Mouse (Mus musculus) liver, embryonic 11.5 days (tissue): ENCODE measurements at regions not wholly inside any gene's neighbourhood (a gene's known extent, or its start where the extent isn't known, plus 50 kb on each side); places are given as distances from the start of the nearest gene placed in this dataset.

Experiments
- ATAC-seq: fragments of 200-750 bp; cut with Nextera tagmentation; replicated peaks from 2 replicates; pipeline ENCODE4 v1.8.0; 2017; ENCODE audit warnings: moderate number of reproducible peaks, mild to moderate bottlenecking, moderate TSS enrichment, moderate library complexity; ENCODE audit not compliant: low FRiP score
- DNase-seq: peaks from one replicate; pipeline ENCODE4 v3.0.0-alpha.2; 2017; ENCODE audit warnings: low spot score
- H3K27ac ChIP-seq: fragments of 300-500 bp; sonication (generic); 2 replicates; pipeline ENCODE4 v1.5.1; 2014; ENCODE audit warnings: mild to moderate bottlenecking, low read depth, low read length, control low read depth
- H3K27me3 ChIP-seq: fragments of 300-500 bp; sonication (generic); replicated peaks from 2 replicates; pipeline ENCODE4 v1.6.1; 2014; ENCODE audit warnings: low read length, mixed read lengths; ENCODE audit not compliant: control insufficient read depth, insufficient read depth
- H3K36me3 ChIP-seq: fragments of 300-500 bp; sonication (generic); 2 replicates; pipeline ENCODE4 v1.6.1; 2014; ENCODE audit warnings: mild to moderate bottlenecking, low read length, moderate library complexity, mixed read lengths; ENCODE audit not compliant: control insufficient read depth, insufficient read depth
- H3K4me1 ChIP-seq: fragments of 300-500 bp; sonication (generic); replicated peaks from 2 replicates; pipeline ENCODE4 v1.6.1; 2014; ENCODE audit warnings: low read length, mixed read lengths; ENCODE audit not compliant: control insufficient read depth, insufficient read depth
- H3K4me2 ChIP-seq: fragments of 300-500 bp; sonication (generic); 2 replicates; pipeline ENCODE4 v1.6.1; 2014; ENCODE audit warnings: mild to moderate bottlenecking, control low read depth, moderate library complexity
- H3K4me3 ChIP-seq: fragments of 300-500 bp; sonication (generic); 2 replicates; pipeline ENCODE4 v1.5.1; 2014; ENCODE audit warnings: low read depth, low read length, control low read depth
- H3K9ac ChIP-seq: fragments of 300-500 bp; sonication (generic); 2 replicates; pipeline ENCODE4 v1.6.1; 2014; ENCODE audit warnings: low read depth, low read length, control low read depth
- H3K9me3 ChIP-seq: fragments of 300-500 bp; sonication (generic); 2 replicates; pipeline ENCODE4 v1.6.1; 2016; ENCODE audit warnings: low read length, inconsistent platforms, mixed read lengths; ENCODE audit not compliant: control insufficient read depth
- WGBS: fragments of 180-500 bp; shearing (Covaris S2); extraction: QIAGEN DNeasy Blood & Tissue Kit; methylation state at CpG from one replicate; pipeline ENCODE4 v1.1.7; 2014; 5-methylcytosine and 5-hydroxymethylcytosine counted together

DNA sequence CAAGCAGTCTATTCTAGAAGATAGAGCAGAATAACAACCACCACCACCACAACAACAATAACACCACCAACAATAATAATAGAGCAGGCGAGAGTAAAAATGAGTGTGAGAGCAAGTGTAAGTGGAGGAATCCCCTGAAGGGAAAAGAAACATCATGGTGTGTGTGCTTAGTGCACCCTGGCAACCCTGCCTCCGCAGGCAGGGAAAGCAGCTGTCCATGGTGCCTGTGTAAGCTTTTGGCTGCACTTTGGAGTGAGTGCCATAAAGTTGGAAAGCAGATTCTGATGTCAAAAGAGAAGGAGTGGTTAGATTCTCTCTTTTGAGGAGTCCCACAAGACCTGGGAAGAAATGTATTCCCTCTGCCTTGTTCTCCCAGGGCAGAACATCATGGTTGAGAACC, 200.8 kb downstream of the Gm21750 start:
- 42% methylated on average over 2 of the region's 2 CpGs for WGBS
- DNase-seq, result no peak

DNA sequence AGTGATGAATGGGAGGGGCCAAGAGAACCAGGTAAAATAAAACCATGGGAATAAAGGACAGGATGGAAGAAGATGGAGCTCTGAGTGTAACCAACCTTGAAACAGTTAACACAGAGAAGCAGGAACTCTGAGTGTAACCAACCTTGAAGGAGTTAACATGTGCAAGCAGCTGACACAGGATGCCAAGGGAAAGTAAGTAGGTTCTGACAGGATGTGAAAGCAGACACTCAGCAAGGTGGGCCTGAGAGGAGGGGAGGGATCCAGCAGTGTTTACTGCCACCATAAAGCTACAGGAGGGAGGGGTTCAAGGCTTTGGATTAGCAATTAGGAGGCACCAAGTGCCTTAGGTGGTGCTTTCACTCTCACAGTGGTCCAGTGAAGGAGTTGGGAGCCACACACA, 213.3 kb downstream of the Gm21750 start:
- Histone ChIP-seq H3K4me3 (no peak overlapping the region), H3K36me3 (no peaks in the 10 kb centered on the region), H3K9me3 (no peaks in the 10 kb centered on the region), H3K4me2 (no peak overlapping the region), H3K9ac (no peak overlapping the region), H3K27me3 (no peaks in the 10 kb centered on the region), H3K4me1 (no peaks in the 10 kb centered on the region), H3K27ac (no peak overlapping the region)
- ATAC-seq, result no peak
- no peak for DNase-seq

More for the DNA sequence above, 200.8 kb downstream of the Gm21750 start:
- H3K27me3 ChIP-seq, result no peaks in the 10 kb centered on the region
- H3K4me3 ChIP-seq, result no peak overlapping the region
- no peak overlapping the region for H3K4me2 ChIP-seq
- H3K27ac ChIP-seq, result no peak overlapping the region
- no peaks in the 10 kb centered on the region for H3K36me3 ChIP-seq
- no peak for ATAC-seq
- no peaks in the 10 kb centered on the region for H3K9me3 ChIP-seq
- no peaks in the 10 kb centered on the region for H3K4me1 ChIP-seq
- H3K9ac ChIP-seq, result no peak overlapping the region

DNA sequence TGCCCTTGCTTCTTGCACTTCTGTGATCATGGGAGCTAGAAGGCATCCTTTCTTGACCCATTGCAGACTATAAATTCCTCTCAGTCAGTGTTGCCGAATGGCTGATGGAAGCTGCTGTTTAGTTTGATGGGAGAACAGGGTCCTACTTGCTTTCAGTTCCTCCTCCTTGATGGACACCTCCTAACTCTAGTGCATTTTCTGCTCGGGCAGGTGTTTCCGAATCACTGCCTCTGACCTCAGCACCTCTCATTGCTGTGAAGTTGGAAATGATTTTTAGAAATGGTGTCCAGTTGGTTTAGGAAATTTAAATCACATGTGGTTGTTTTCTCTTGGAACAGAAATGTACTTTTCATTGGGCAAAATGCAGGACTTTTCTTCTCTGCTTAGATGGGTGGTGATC, 214.9 kb downstream of the Gm21750 start:
- Histone ChIP-seq H3K4me2 (no peak overlapping the region), H3K9ac (no peak overlapping the region), H3K9me3 (no peaks in the 10 kb centered on the region), H3K4me1 (no peaks in the 10 kb centered on the region), H3K27ac (no peak overlapping the region), H3K4me3 (no peak overlapping the region), H3K36me3 (no peaks in the 10 kb centered on the region), H3K27me3 (no peaks in the 10 kb centered on the region)
- 83% methylated on average over 3 of the region's 3 CpGs for WGBS
- DNase-seq (no peak), ATAC-seq (no peak)

DNA sequence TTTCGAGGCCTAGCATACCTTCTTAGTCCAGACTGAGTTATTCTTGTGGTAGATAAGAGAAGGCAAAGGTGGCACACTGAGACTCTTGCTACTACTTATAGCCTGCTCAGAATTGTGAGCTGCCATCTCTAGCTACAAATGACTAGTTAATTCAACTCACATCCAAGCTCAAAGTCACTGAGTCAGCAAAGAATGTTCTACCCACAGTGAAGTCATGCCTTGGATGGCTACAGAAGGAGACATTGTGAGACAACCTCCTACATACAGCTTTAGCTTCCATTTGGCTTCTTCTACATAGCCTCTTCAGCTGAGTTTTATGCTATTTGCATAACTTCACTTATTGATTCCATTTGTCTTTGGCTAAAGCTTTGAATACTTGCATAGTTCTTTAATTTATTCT, 217.2 kb downstream of the Gm21750 start:
- Histone ChIP-seq H3K4me3 (no peak overlapping the region), H3K27ac (no peak overlapping the region), H3K27me3 (no peaks in the 10 kb centered on the region), H3K9me3 (no peaks in the 10 kb centered on the region), H3K4me1 (no peaks in the 10 kb centered on the region), H3K4me2 (no peak overlapping the region), H3K9ac (no peak overlapping the region), H3K36me3 (no peaks in the 10 kb centered on the region)
- no peak for ATAC-seq
- 72% methylated on average over 1 of the region's 1 CpGs for WGBS
- DNase-seq, result no peak

DNA sequence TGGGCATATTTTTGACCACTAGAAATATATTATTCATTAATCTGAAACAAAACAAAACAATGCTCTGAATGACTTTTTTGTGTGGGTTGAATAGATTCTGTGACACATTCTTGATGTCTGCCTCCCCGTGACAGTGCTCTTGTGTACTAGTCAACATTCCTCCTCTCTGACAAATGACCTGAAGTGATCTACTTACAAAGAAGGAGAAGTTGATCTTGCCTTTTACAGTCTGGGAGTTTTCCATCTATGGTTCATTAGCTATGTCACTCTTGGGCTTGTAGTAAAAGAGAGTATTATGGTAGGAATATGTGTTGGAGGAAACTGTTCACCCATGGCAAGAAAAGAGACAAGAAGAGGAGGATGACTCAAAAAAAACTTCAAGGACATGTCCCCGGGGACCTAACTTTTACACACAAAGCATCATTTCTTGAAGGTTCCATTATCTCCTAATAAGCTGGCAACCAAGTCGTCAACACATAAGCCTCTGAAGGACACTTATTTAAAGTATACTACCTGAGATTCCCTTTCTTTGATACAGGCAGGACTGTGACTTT, 217.9 kb downstream of the Gm21750 start:
- no peak overlapping the region for H3K4me2 ChIP-seq
- H3K4me3 ChIP-seq, result no peak overlapping the region
- H3K4me1 ChIP-seq, result no peaks in the 10 kb centered on the region
- H3K27me3 ChIP-seq, result no peaks in the 10 kb centered on the region
- H3K9ac ChIP-seq, result no peak overlapping the region
- DNase-seq, result no peak
- 78% methylated on average over 3 of the region's 3 CpGs for whole genome bisulfite sequencing
- no peak for ATAC-seq
- H3K36me3 ChIP-seq, result no peaks in the 10 kb centered on the region
- H3K27ac ChIP-seq, result no peak overlapping the region
- no peaks in the 10 kb centered on the region for H3K9me3 ChIP-seq

DNA sequence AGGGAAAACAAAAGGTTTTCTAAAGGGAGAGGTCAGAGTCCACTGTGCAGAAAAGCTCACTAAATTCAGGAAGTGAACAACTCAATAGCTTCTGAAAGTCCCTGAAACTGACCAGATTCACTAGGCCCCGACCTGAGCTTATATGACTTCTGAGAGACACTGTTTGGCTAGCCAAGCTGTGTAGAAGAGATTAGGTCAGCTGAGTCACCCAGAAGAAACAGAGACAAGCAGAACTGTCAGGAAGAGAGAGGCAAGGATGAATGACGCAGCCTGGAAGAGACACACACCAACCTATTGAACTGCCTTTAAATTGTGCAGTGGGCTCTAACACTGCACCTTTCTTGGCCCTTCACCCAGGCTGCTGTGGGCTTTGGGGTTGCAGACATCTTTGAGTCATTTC, 230.4 kb downstream of the Gm21750 start:
- H3K4me2 ChIP-seq, result no peak overlapping the region
- ATAC-seq (no peak), DNase-seq (no peak)
- no peaks in the 10 kb centered on the region for H3K36me3 ChIP-seq
- H3K27ac ChIP-seq, result no peak overlapping the region
- 74% methylated on average over 2 of the region's 2 CpGs for WGBS
- no peaks in the 10 kb centered on the region for H3K4me1 ChIP-seq
- no peak overlapping the region for H3K4me3 ChIP-seq
- H3K27me3 ChIP-seq, result no peaks in the 10 kb centered on the region
- no peaks in the 10 kb centered on the region for H3K9me3 ChIP-seq
- H3K9ac ChIP-seq, result no peak overlapping the region

DNA sequence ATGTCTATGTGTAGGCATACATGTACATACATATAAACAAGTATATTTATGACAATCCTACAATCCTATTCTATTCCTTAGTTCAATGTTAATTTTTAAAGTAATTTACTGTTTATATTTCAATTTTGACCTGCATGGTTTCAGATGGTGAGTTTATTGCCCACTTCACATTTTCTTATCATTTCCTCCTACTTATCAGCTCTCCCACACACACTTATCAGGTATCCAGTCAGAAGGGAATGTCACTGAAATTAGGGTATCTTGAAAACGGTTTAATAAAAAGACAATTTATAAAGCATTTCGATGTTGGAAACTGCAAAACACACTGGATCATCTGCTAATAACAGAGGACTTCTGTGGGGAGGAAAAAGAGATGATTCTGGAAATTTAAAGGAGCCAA, 233.8 kb downstream of the Gm21750 start:
- no peak overlapping the region for H3K9ac ChIP-seq
- H3K9me3 ChIP-seq, result no peaks in the 10 kb centered on the region
- H3K27me3 ChIP-seq, result no peaks in the 10 kb centered on the region
- ATAC-seq (no peak), DNase-seq (no peak)
- no peak overlapping the region for H3K4me2 ChIP-seq
- WGBS, result 49% methylated on average over 2 of the region's 2 CpGs
- H3K27ac ChIP-seq, result no peak overlapping the region
- no peaks in the 10 kb centered on the region for H3K4me1 ChIP-seq
- no peak overlapping the region for H3K4me3 ChIP-seq
- H3K36me3 ChIP-seq, result no peaks in the 10 kb centered on the region

DNA sequence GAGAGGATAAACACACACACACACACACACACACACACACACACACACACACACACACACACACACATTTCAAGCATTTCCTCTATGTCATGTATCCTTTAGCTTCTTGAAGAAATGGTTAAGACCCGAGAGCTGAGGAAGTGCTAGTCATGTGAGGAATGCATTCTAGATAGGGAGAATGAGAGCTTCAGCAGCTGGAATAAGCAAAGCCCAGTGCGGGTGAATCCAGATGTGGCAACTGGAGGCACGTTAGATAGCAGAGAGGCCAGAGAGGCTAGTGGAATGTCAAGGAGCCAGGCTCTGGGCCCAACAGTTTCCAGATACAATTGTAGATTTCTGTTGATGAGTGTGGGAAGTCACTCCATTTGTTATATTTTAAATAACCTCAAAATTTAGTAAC, 234.2 kb downstream of the Gm21750 start:
- no peak overlapping the region for H3K27ac ChIP-seq
- H3K9me3 ChIP-seq, result no peaks in the 10 kb centered on the region
- H3K27me3 ChIP-seq, result no peaks in the 10 kb centered on the region
- no peak overlapping the region for H3K4me2 ChIP-seq
- ATAC-seq (0 out of 2 replicates have a peak, but pooled peaks have one; percentile 34), DNase-seq (no peak)
- H3K4me3 ChIP-seq, result no peak overlapping the region
- no peak overlapping the region for H3K9ac ChIP-seq
- 35% methylated on average over 3 of the region's 3 CpGs for WGBS
- H3K4me1 ChIP-seq, result no peaks in the 10 kb centered on the region
- no peaks in the 10 kb centered on the region for H3K36me3 ChIP-seq

DNA sequence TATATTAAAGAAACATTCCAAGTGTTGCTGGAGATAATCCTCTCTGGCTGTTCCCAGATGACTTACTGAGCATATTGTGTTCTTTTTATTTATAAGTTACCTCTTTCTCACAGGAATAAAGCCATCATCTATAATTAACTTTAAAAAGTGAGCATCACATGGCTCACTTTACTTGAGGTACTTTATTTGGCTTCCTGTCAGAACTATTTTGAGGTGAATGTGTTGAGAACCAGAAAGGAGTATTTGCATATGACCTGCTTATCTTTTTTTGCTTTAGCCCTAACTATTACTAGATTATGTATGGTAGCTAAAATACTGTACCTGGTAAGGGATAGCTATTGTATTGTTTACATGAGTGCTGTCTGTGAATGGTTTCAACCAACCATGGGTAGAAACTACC, 238.1 kb downstream of the Gm21750 start:
- Histone ChIP-seq H3K36me3 (no peaks in the 10 kb centered on the region), H3K9ac (no peak overlapping the region), H3K4me2 (no peak overlapping the region), H3K4me1 (no peaks in the 10 kb centered on the region), H3K4me3 (no peak overlapping the region), H3K9me3 (no peaks in the 10 kb centered on the region), H3K27ac (no peak overlapping the region), H3K27me3 (no peaks in the 10 kb centered on the region)
- ATAC-seq (no peak), DNase-seq (no peak)
